Mouse (Mus musculus) limb, embryonic 12.5 days (tissue): ENCODE measurements around the gene Grk5. TPM values are rescaled to one million over a fixed set of nuclear protein-coding genes. Genes with fewer than 3 reads are reported as not detected.

Source experiments
- ATAC-seq: fragments of 200-750 bp; cut with Nextera tagmentation; 2 replicates; pipeline ENCODE4 v1.8.0; 2017; ENCODE audit warnings: low read depth, moderate TSS enrichment; ENCODE audit not compliant: insufficient number of reproducible peaks, insufficient read depth, low FRiP score, low TSS enrichment
- H3K27ac ChIP-seq: fragments of 300-500 bp; sonication (generic); 2 replicates; pipeline ENCODE4 v1.5.1; 2016; ENCODE audit warnings: mild to moderate bottlenecking, moderate library complexity
- H3K27me3 ChIP-seq: fragments of 300-500 bp; sonication (generic); 2 replicates; pipeline ENCODE4 v1.6.1; 2016; ENCODE audit warnings: mild to moderate bottlenecking, moderate library complexity
- H3K36me3 ChIP-seq: fragments of 300-500 bp; sonication (generic); 2 replicates; pipeline ENCODE4 v1.6.1; 2016; ENCODE audit warnings: mild to moderate bottlenecking, moderate library complexity
- H3K4me1 ChIP-seq: fragments of 300-500 bp; sonication (generic); replicated peaks from 2 replicates; pipeline ENCODE4 v1.6.1; 2016
- H3K4me2 ChIP-seq: fragments of 300-500 bp; sonication (generic); 2 replicates; pipeline ENCODE4 v1.6.1; 2016; ENCODE audit warnings: mild to moderate bottlenecking, moderate library complexity
- H3K4me3 ChIP-seq: fragments of 300-500 bp; sonication (generic); replicated peaks from 2 replicates; pipeline ENCODE4 v1.5.1; 2016; ENCODE audit warnings: mild to moderate bottlenecking
- H3K9ac ChIP-seq: fragments of 300-500 bp; sonication (generic); replicated peaks from 2 replicates; pipeline ENCODE4 v1.6.1; 2016; ENCODE audit warnings: mild to moderate bottlenecking, moderate library complexity
- H3K9me3 ChIP-seq: fragments of 300-500 bp; sonication (generic); 2 replicates; pipeline ENCODE4 v1.6.1; 2016; ENCODE audit warnings: mild to moderate bottlenecking, moderate library complexity
- WGBS: fragments of 180-500 bp; shearing (Covaris S2); methylation state at CpG from one replicate; pipeline ENCODE4 v1.1.7; 2016; 5-methylcytosine and 5-hydroxymethylcytosine counted together
- polyA plus RNA-seq: library from polyadenylated mRNA; unstranded; fragments of >200 nt; fragmentation: Nextera tagmentation; extraction: Ambion mirVana; gene quantifications from 2 replicates; pipeline ENCODE4 v1.2.1, GENCODE M21; 2016

Grk5 gene
- polyA plus RNA-seq, 1 experiment from 2014 or later = 0.99 TPM

GRCm38 (mm10) chr19:61110184-61110583, 220.6 kb downstream of the Grk5 start:
- H3K36me3 ChIP-seq = 0 out of 2 replicates have a peak, but pooled peaks cover 3% of the 10 kb centered on the region
- peaks cover 12% of the 10 kb centered on the region for H3K9me3 ChIP-seq
- no peaks in the 10 kb centered on the region for H3K4me1 ChIP-seq
- 24% methylated on average over 2 of the region's 2 CpGs for WGBS
- ATAC-seq = no peak
- no peaks in the 10 kb centered on the region for H3K27me3 ChIP-seq
- H3K4me2 ChIP-seq = no peak overlapping the region
- H3K27ac ChIP-seq = no peak overlapping the region
- no peak overlapping the region for H3K9ac ChIP-seq
- no peak overlapping the region for H3K4me3 ChIP-seq

- no peak overlapping the region for H3K4me3 ChIP-seq
- ATAC-seq = no peak
Measured at GRCm38 (mm10) chr19:61131096-61131495, 241.5 kb downstream of the Grk5 start.

GRCm38 (mm10) chr19:61138655-61139054, 249.1 kb downstream of the Grk5 start:
- Histone ChIP-seq H3K27ac (no peak overlapping the region), H3K9ac (no peak overlapping the region), H3K36me3 (no peaks in the 10 kb centered on the region; the same call in 1 of the 2 replicates), H3K9me3 (no peaks in the 10 kb centered on the region), H3K4me3 (no peak overlapping the region), H3K27me3 (no peaks in the 10 kb centered on the region), H3K4me1 (peaks cover 7% of the 10 kb centered on the region), H3K4me2 (no peak overlapping the region)
- ATAC-seq = no peak

More at GRCm38 (mm10) chr19:61131096-61131495, 241.5 kb downstream of the Grk5 start:
- H3K9me3 ChIP-seq = no peaks in the 10 kb centered on the region
- WGBS = 90% methylated on average over 10 of the region's 10 CpGs
- no peak overlapping the region for H3K9ac ChIP-seq
- no peak overlapping the region for H3K4me2 ChIP-seq
- no peaks in the 10 kb centered on the region for H3K4me1 ChIP-seq
- peaks cover 24% of the 10 kb centered on the region for H3K36me3 ChIP-seq
- no peak overlapping the region for H3K27ac ChIP-seq
- H3K27me3 ChIP-seq = no peaks in the 10 kb centered on the region

- Histone ChIP-seq H3K9me3 (no peaks in the 10 kb centered on the region), H3K9ac (peak within 1 kb of the TSS; percentile 79), H3K27me3 (no peaks in the 10 kb centered on the region), H3K27ac (0 out of 2 replicates have a peak within 1 kb of the TSS, but pooled peaks have one; percentile 29), H3K36me3 (no peaks in the 10 kb centered on the region; the same call in 1 of the 2 replicates), H3K4me3 (peak within 1 kb of the TSS; percentile 76), H3K4me1 (peaks cover 7% of the 10 kb centered on the region), H3K4me2 (peak within 1 kb of the TSS; percentile 70)
- WGBS = under 1% methylated on average over 18 of the region's 18 CpGs
- ATAC-seq = peak; percentile 100
Measured at GRCm38 (mm10) chr19:61140342-61141206, 251.0 kb downstream of the Grk5 start, which contains the start of gene Zfp950. Zfp950 (minus strand) TSS chr19:61140840.

GRCm38 (mm10) chr19:61141299-61141698, 251.8 kb downstream of the Grk5 start:
- Histone ChIP-seq H3K4me3 (peak overlapping the region; percentile 76), H3K27me3 (no peaks in the 10 kb centered on the region), H3K4me1 (peaks cover 7% of the 10 kb centered on the region), H3K36me3 (no peaks in the 10 kb centered on the region; the same call in 1 of the 2 replicates), H3K9me3 (no peaks in the 10 kb centered on the region), H3K4me2 (peak overlapping the region; percentile 70), H3K27ac (no peak overlapping the region), H3K9ac (no peak overlapping the region)
- no peak for ATAC-seq
- WGBS = 17% methylated on average over 4 of the region's 4 CpGs

Other genes starting within 250 kb of the Grk5 start
- 1.9 and 2.4 TPM in 2 replicates for gene Nanos1, start 133.8 kb upstream of the Grk5 start, polyA plus RNA-seq
- 143 and 157 TPM in 2 replicates for gene Eif3a, start 99.1 kb upstream of the Grk5 start, polyA plus RNA-seq
- 31.4 and 34.2 TPM in 2 replicates for gene Fam45a, start 78.2 kb upstream of the Grk5 start, polyA plus RNA-seq
- 14.1 and 15.5 TPM in 2 replicates for gene Sfxn4, start 28.3 kb upstream of the Grk5 start, polyA plus RNA-seq
- 79.2 and 85.2 TPM in 2 replicates for gene Prdx3, start 15.2 kb upstream of the Grk5 start, polyA plus RNA-seq